Mouse (Mus musculus) neural tube, embryonic 12.5 days (tissue): Measurements from ENCODE around the gene Mitf. TPM values are rescaled to one million over a fixed set of nuclear protein-coding genes. Genes with fewer than 3 reads are reported as not detected.

Experiments used
- ATAC-seq: fragments of 200-750 bp; cut with Nextera tagmentation; 2 replicates; pipeline ENCODE4 v1.8.0; 2017; ENCODE audit warnings: low read depth, mild to moderate bottlenecking, moderate TSS enrichment, moderate library complexity; ENCODE audit not compliant: low FRiP score
- H3K27ac ChIP-seq: fragments of 300-500 bp; sonication (generic); 2 replicates; pipeline ENCODE4 v1.5.1; 2016
- H3K27me3 ChIP-seq: fragments of 300-500 bp; sonication (generic); replicated peaks from 2 replicates; pipeline ENCODE4 v1.6.1; 2016; ENCODE audit warnings: mild to moderate bottlenecking
- H3K36me3 ChIP-seq: fragments of 300-500 bp; sonication (generic); 2 replicates; pipeline ENCODE4 v1.6.1; 2016; ENCODE audit warnings: mild to moderate bottlenecking
- H3K4me1 ChIP-seq: fragments of 300-500 bp; sonication (generic); 2 replicates; pipeline ENCODE4 v1.6.1; 2016
- H3K4me2 ChIP-seq: fragments of 300-500 bp; sonication (generic); replicated peaks from 2 replicates; pipeline ENCODE4 v1.6.1; 2016; ENCODE audit warnings: mild to moderate bottlenecking
- H3K4me3 ChIP-seq: fragments of 300-500 bp; sonication (generic); 2 replicates; pipeline ENCODE4 v1.5.1; 2016
- H3K9ac ChIP-seq: fragments of 300-500 bp; sonication (generic); 2 replicates; pipeline ENCODE4 v1.6.1; 2016; ENCODE audit warnings: mild to moderate bottlenecking
- H3K9me3 ChIP-seq: fragments of 300-500 bp; sonication (generic); 2 replicates; pipeline ENCODE4 v1.6.1; 2016; ENCODE audit warnings: mild to moderate bottlenecking
- WGBS: fragments of 180-500 bp; shearing (Covaris S2); methylation state at CpG from one replicate; pipeline ENCODE4 v1.1.7; 2016; 5-methylcytosine and 5-hydroxymethylcytosine counted together
- polyA plus RNA-seq: library from polyadenylated mRNA; unstranded; fragments of >200 nt; fragmentation: Nextera tagmentation; extraction: Ambion mirVana; gene quantifications from 2 replicates; pipeline ENCODE4 v1.2.1, GENCODE M21; 2016

Gene Mitf
- polyA plus RNA-seq = 0.77 and 0.87 TPM in 2 replicates

- no peaks in the 10 kb centered on the region for H3K36me3 ChIP-seq
- H3K4me1 ChIP-seq = peaks cover 5% of the 10 kb centered on the region; the same call in 1 of the 2 replicates
- H3K4me3 ChIP-seq = peak within 1 kb of the TSS; percentile 62
- no peaks in the 10 kb centered on the region for H3K9me3 ChIP-seq
- peak within 1 kb of the TSS; percentile 49 for H3K9ac ChIP-seq
- H3K4me2 ChIP-seq = peak within 1 kb of the TSS; percentile 99
- H3K27ac ChIP-seq = no peak within 1 kb of the TSS
- no peaks in the 10 kb centered on the region for H3K27me3 ChIP-seq
- peak; percentile 100 for ATAC-seq
- WGBS = 1% methylated on average over 51 of the region's 51 CpGs
These were observed at the start of gene Mitf for GRCm38 (mm10) chr6:97806781-97807743. Gene Mitf, plus strand, starts transcription at chr6:97807052.

- Histone ChIP-seq H3K27ac (no peak overlapping the region), H3K27me3 (no peaks in the 10 kb centered on the region), H3K4me1 (0 out of 2 replicates have a peak, but pooled peaks cover 3% of the 10 kb centered on the region), H3K9me3 (no peaks in the 10 kb centered on the region), H3K4me2 (no peak overlapping the region), H3K36me3 (no peaks in the 10 kb centered on the region), H3K4me3 (no peak overlapping the region), H3K9ac (no peak overlapping the region)
- 88% methylated on average over 2 of the region's 2 CpGs for WGBS
- no peak for ATAC-seq
These were observed 49.5 kb upstream of the Mitf start for GRCm38 (mm10) chr6:97757361-97757760.

GRCm38 (mm10) chr6:97758884-97759283 is 48.0 kb upstream of the Mitf start:
- Histone ChIP-seq H3K9ac (no peak overlapping the region), H3K4me2 (no peak overlapping the region), H3K4me3 (no peak overlapping the region), H3K27ac (no peak overlapping the region), H3K36me3 (no peaks in the 10 kb centered on the region), H3K27me3 (no peaks in the 10 kb centered on the region), H3K4me1 (0 out of 2 replicates have a peak, but pooled peaks cover 3% of the 10 kb centered on the region), H3K9me3 (no peaks in the 10 kb centered on the region)
- 41% methylated on average over 4 of the region's 4 CpGs for WGBS
- ATAC-seq = no peak

- no peak for ATAC-seq
- Histone ChIP-seq H3K36me3 (no peaks in the 10 kb centered on the region), H3K9ac (no peak overlapping the region), H3K4me3 (no peak overlapping the region), H3K4me1 (0 out of 2 replicates have a peak, but pooled peaks cover 3% of the 10 kb centered on the region), H3K4me2 (no peak overlapping the region), H3K9me3 (no peaks in the 10 kb centered on the region), H3K27ac (no peak overlapping the region), H3K27me3 (no peaks in the 10 kb centered on the region)
- WGBS = 18% methylated on average over 4 of the region's 4 CpGs
These were observed 47.6 kb upstream of the Mitf start for GRCm38 (mm10) chr6:97759301-97759700.

- no peaks in the 10 kb centered on the region for H3K36me3 ChIP-seq
- no peak overlapping the region for H3K4me3 ChIP-seq
- H3K4me2 ChIP-seq = no peak overlapping the region
- 0 out of 2 replicates have a peak, but pooled peaks cover 4% of the 10 kb centered on the region for H3K27me3 ChIP-seq
- 0 out of 2 replicates have a peak, but pooled peaks cover 3% of the 10 kb centered on the region for H3K4me1 ChIP-seq
- no peak overlapping the region for H3K27ac ChIP-seq
- 11% methylated on average over 4 of the region's 4 CpGs for WGBS
- H3K9ac ChIP-seq = no peak overlapping the region
- no peaks in the 10 kb centered on the region for H3K9me3 ChIP-seq
- no peak for ATAC-seq
These were observed 45.5 kb upstream of the Mitf start for GRCm38 (mm10) chr6:97761326-97761725.

GRCm38 (mm10) chr6:97763970-97764369 is 42.9 kb upstream of the Mitf start:
- no peak overlapping the region for H3K4me3 ChIP-seq
- no peaks in the 10 kb centered on the region for H3K9me3 ChIP-seq
- no peak overlapping the region for H3K9ac ChIP-seq
- no peak for ATAC-seq
- H3K27me3 ChIP-seq = 0 out of 2 replicates have a peak, but pooled peaks cover 4% of the 10 kb centered on the region
- 0 out of 2 replicates have a peak, but pooled peaks cover 3% of the 10 kb centered on the region for H3K4me1 ChIP-seq
- H3K4me2 ChIP-seq = no peak overlapping the region
- H3K27ac ChIP-seq = no peak overlapping the region
- H3K36me3 ChIP-seq = no peaks in the 10 kb centered on the region
- 66% methylated on average over 3 of the region's 3 CpGs for WGBS

GRCm38 (mm10) chr6:97767836-97768235 is 39.0 kb upstream of the Mitf start:
- H3K4me2 ChIP-seq = no peak overlapping the region
- H3K4me1 ChIP-seq = no peaks in the 10 kb centered on the region
- H3K27ac ChIP-seq = no peak overlapping the region
- WGBS = 85% methylated on average over 2 of the region's 2 CpGs
- no peaks in the 10 kb centered on the region for H3K9me3 ChIP-seq
- ATAC-seq = no peak
- no peaks in the 10 kb centered on the region for H3K36me3 ChIP-seq
- no peak overlapping the region for H3K9ac ChIP-seq
- H3K27me3 ChIP-seq = 0 out of 2 replicates have a peak, but pooled peaks cover 4% of the 10 kb centered on the region
- no peak overlapping the region for H3K4me3 ChIP-seq

- H3K27me3 ChIP-seq = 0 out of 2 replicates have a peak, but pooled peaks cover 4% of the 10 kb centered on the region
- no peak overlapping the region for H3K4me2 ChIP-seq
- no peaks in the 10 kb centered on the region for H3K36me3 ChIP-seq
- H3K9ac ChIP-seq = no peak overlapping the region
- H3K4me1 ChIP-seq = no peaks in the 10 kb centered on the region
- H3K9me3 ChIP-seq = no peaks in the 10 kb centered on the region
- ATAC-seq = no peak
- H3K4me3 ChIP-seq = no peak overlapping the region
- 89% methylated on average over 7 of the region's 7 CpGs for WGBS
- H3K27ac ChIP-seq = no peak overlapping the region
These were observed 37.3 kb upstream of the Mitf start for GRCm38 (mm10) chr6:97769549-97769948.

GRCm38 (mm10) chr6:97781316-97781715 is 25.5 kb upstream of the Mitf start:
- H3K9me3 ChIP-seq = no peaks in the 10 kb centered on the region
- H3K4me3 ChIP-seq = no peak overlapping the region
- no peak for ATAC-seq
- H3K27ac ChIP-seq = no peak overlapping the region
- H3K4me1 ChIP-seq = no peaks in the 10 kb centered on the region
- no peaks in the 10 kb centered on the region for H3K27me3 ChIP-seq
- WGBS = 91% methylated on average over 5 of the region's 5 CpGs
- no peaks in the 10 kb centered on the region for H3K36me3 ChIP-seq
- no peak overlapping the region for H3K9ac ChIP-seq
- no peak overlapping the region for H3K4me2 ChIP-seq

GRCm38 (mm10) chr6:97782291-97782690 is 24.6 kb upstream of the Mitf start:
- WGBS = 93% methylated on average over 6 of the region's 6 CpGs
- Histone ChIP-seq H3K4me1 (no peaks in the 10 kb centered on the region), H3K27me3 (no peaks in the 10 kb centered on the region), H3K27ac (no peak overlapping the region), H3K4me2 (no peak overlapping the region), H3K4me3 (no peak overlapping the region), H3K9me3 (no peaks in the 10 kb centered on the region), H3K36me3 (no peaks in the 10 kb centered on the region), H3K9ac (no peak overlapping the region)
- ATAC-seq = no peak

GRCm38 (mm10) chr6:97786871-97787270 is 20.0 kb upstream of the Mitf start:
- Histone ChIP-seq H3K9ac (no peak overlapping the region), H3K4me3 (no peak overlapping the region), H3K27me3 (no peaks in the 10 kb centered on the region; the same call in 1 of the 2 replicates), H3K9me3 (no peaks in the 10 kb centered on the region), H3K27ac (no peak overlapping the region), H3K4me1 (no peaks in the 10 kb centered on the region), H3K36me3 (no peaks in the 10 kb centered on the region), H3K4me2 (no peak overlapping the region)
- no peak for ATAC-seq
- 91% methylated on average over 4 of the region's 4 CpGs for WGBS

- H3K4me1 ChIP-seq = no peaks in the 10 kb centered on the region
- H3K4me2 ChIP-seq = no peak overlapping the region
- H3K27ac ChIP-seq = no peak overlapping the region
- H3K9me3 ChIP-seq = no peaks in the 10 kb centered on the region
- no peak for ATAC-seq
- H3K9ac ChIP-seq = no peak overlapping the region
- H3K36me3 ChIP-seq = no peaks in the 10 kb centered on the region
- 87% methylated on average over 9 of the region's 9 CpGs for WGBS
- no peaks in the 10 kb centered on the region; the same call in 1 of the 2 replicates for H3K27me3 ChIP-seq
- H3K4me3 ChIP-seq = no peak overlapping the region
These were observed 18.4 kb upstream of the Mitf start for GRCm38 (mm10) chr6:97788361-97788974.
